Mouse (Mus musculus) embryonic facial prominence, embryonic 11.5 days (tissue): Measurements from ENCODE around the gene Ddx58. TPM values are rescaled to one million over a fixed set of nuclear protein-coding genes. Genes with fewer than 3 reads are reported as not detected.

Source experiments
- ATAC-seq: fragments of 200-750 bp; cut with Nextera tagmentation; replicated peaks from 2 replicates; pipeline ENCODE4 v1.8.0; 2017; ENCODE audit warnings: low read depth; ENCODE audit not compliant: insufficient number of reproducible peaks, low FRiP score, low TSS enrichment
- DNase-seq: peaks from one replicate; pipeline ENCODE4 v3.0.0-alpha.2; 2015; ENCODE audit warnings: low spot score
- H3K27ac ChIP-seq: fragments of 300-500 bp; sonication (generic); replicated peaks from 2 replicates; pipeline ENCODE4 v1.5.1; 2014; ENCODE audit warnings: mild to moderate bottlenecking, low read depth, low read length, control low read depth
- H3K27me3 ChIP-seq: fragments of 300-500 bp; sonication (generic); 2 replicates; pipeline ENCODE4 v1.6.1; 2014; ENCODE audit warnings: mild to moderate bottlenecking, low read length, moderate library complexity, mixed read lengths; ENCODE audit not compliant: control insufficient read depth, insufficient read depth
- H3K36me3 ChIP-seq: fragments of 300-500 bp; sonication (generic); replicated peaks from 2 replicates; pipeline ENCODE4 v1.6.1; 2014; ENCODE audit warnings: low read depth, mild to moderate bottlenecking, low read length, moderate library complexity, mixed read lengths; ENCODE audit not compliant: control insufficient read depth, insufficient read depth
- H3K4me1 ChIP-seq: fragments of 300-500 bp; sonication (generic); 2 replicates; pipeline ENCODE4 v1.6.1; 2014; ENCODE audit warnings: low read length, mixed read lengths; ENCODE audit not compliant: control insufficient read depth, insufficient read depth
- H3K4me2 ChIP-seq: fragments of 300-500 bp; sonication (generic); 2 replicates; pipeline ENCODE4 v1.6.1; 2014; ENCODE audit warnings: low read depth, mild to moderate bottlenecking, control low read depth, low read length, moderate library complexity
- H3K4me3 ChIP-seq: fragments of 300-500 bp; sonication (generic); 2 replicates; pipeline ENCODE4 v1.5.1; 2014; ENCODE audit warnings: low read depth, low read length, control low read depth
- H3K9ac ChIP-seq: fragments of 300-500 bp; sonication (generic); replicated peaks from 2 replicates; pipeline ENCODE4 v1.6.1; 2014; ENCODE audit warnings: mild to moderate bottlenecking, control low read depth, low read length
- H3K9me3 ChIP-seq: fragments of 300-500 bp; sonication (generic); replicated peaks from 2 replicates; pipeline ENCODE4 v1.6.1; 2016; ENCODE audit warnings: mild to moderate bottlenecking, low read length, inconsistent platforms, mixed read lengths; ENCODE audit not compliant: control insufficient read depth
- whole genome bisulfite sequencing: fragments of 180-500 bp; shearing (Covaris S2); extraction: QIAGEN DNeasy Blood & Tissue Kit; methylation state at CpG from one replicate; pipeline ENCODE4 v1.1.7; 2014; 5-methylcytosine and 5-hydroxymethylcytosine counted together
- polyA plus RNA-seq: library from polyadenylated mRNA; unstranded; fragments of >200 nt; fragmentation: Nextera tagmentation; extraction: Ambion mirVana; gene quantifications from 2 replicates; pipeline ENCODE4 v1.2.1, GENCODE M21; 2014

Gene Ddx58
- 4.6 and 4.7 TPM in 2 replicates for polyA plus RNA-seq

- Histone ChIP-seq H3K9me3 (no peaks in the 10 kb centered on the region), H3K27me3 (no peaks in the 10 kb centered on the region), H3K36me3 (no peaks in the 10 kb centered on the region), H3K27ac (no peak within 1 kb of the TSS), H3K4me2 (peak within 1 kb of the TSS; percentile 85), H3K4me1 (no peaks in the 10 kb centered on the region; the same call in 1 of the 2 replicates), H3K4me3 (peak within 1 kb of the TSS; percentile 44), H3K9ac (peak within 1 kb of the TSS; percentile 46)
- peak; percentile 45 for DNase-seq
- ATAC-seq: peak; percentile 49
- WGBS: 2% methylated on average over 34 of the region's 35 CpGs
Observed at GRCm38 (mm10) chr4:40239409-40240271, at the start of gene Ddx58. Ddx58 (minus strand) TSS chr4:40239828.

GRCm38 (mm10) chr4:40289046-40289445 is 49.4 kb upstream of the Ddx58 start:
- no peaks in the 10 kb centered on the region for H3K4me1 ChIP-seq
- no peak for ATAC-seq
- 88% methylated on average over 2 of the region's 2 CpGs for WGBS

GRCm38 (mm10) chr4:40287415-40287814 is 47.8 kb upstream of the Ddx58 start:
- DNase-seq (no peak), ATAC-seq (no peak)
- Histone ChIP-seq H3K36me3 (no peaks in the 10 kb centered on the region), H3K9me3 (no peaks in the 10 kb centered on the region), H3K4me2 (no peak overlapping the region), H3K4me1 (no peaks in the 10 kb centered on the region), H3K4me3 (no peak overlapping the region), H3K27ac (no peak overlapping the region), H3K27me3 (no peaks in the 10 kb centered on the region), H3K9ac (no peak overlapping the region)
- WGBS: 84% methylated on average over 6 of the region's 6 CpGs

More at GRCm38 (mm10) chr4:40289046-40289445, 49.4 kb upstream of the Ddx58 start:
- Histone ChIP-seq H3K9ac (no peak overlapping the region), H3K27me3 (no peaks in the 10 kb centered on the region), H3K4me2 (no peak overlapping the region), H3K9me3 (no peaks in the 10 kb centered on the region), H3K4me3 (no peak overlapping the region), H3K27ac (no peak overlapping the region), H3K36me3 (no peaks in the 10 kb centered on the region)
- DNase-seq: no peak

- Histone ChIP-seq H3K4me2 (no peak overlapping the region), H3K4me3 (no peak overlapping the region), H3K9ac (no peak overlapping the region), H3K27ac (no peak overlapping the region), H3K36me3 (no peaks in the 10 kb centered on the region), H3K27me3 (no peaks in the 10 kb centered on the region), H3K4me1 (no peaks in the 10 kb centered on the region), H3K9me3 (no peaks in the 10 kb centered on the region)
- WGBS: 17% methylated on average over 4 of the region's 4 CpGs
- DNase-seq: peak; percentile 82
- ATAC-seq: no peak
Observed at GRCm38 (mm10) chr4:40285582-40285981, 46.0 kb upstream of the Ddx58 start.

GRCm38 (mm10) chr4:40279276-40279900 is 39.8 kb upstream of the Ddx58 start, which contains the start of gene Ndufb6:
Ndufb6 (minus strand) TSS chr4:40279421.
- ATAC-seq (peak; percentile 95), DNase-seq (peak; percentile 97)
- Histone ChIP-seq H3K36me3 (no peaks in the 10 kb centered on the region), H3K4me2 (peak within 1 kb of the TSS; percentile 84), H3K27ac (peak within 1 kb of the TSS; percentile 56), H3K4me1 (peaks cover 2% of the 10 kb centered on the region; the same call in 1 of the 2 replicates), H3K9me3 (no peaks in the 10 kb centered on the region), H3K4me3 (peak within 1 kb of the TSS; percentile 88), H3K27me3 (no peaks in the 10 kb centered on the region), H3K9ac (peak within 1 kb of the TSS; percentile 87)
- WGBS: under 1% methylated on average over 36 of the region's 36 CpGs

- Histone ChIP-seq H3K4me1 (peaks cover 2% of the 10 kb centered on the region; the same call in 1 of the 2 replicates), H3K36me3 (no peaks in the 10 kb centered on the region), H3K9ac (peak overlapping the region; percentile 87), H3K27me3 (no peaks in the 10 kb centered on the region), H3K4me2 (peak overlapping the region; percentile 84), H3K4me3 (peak overlapping the region; percentile 88), H3K9me3 (no peaks in the 10 kb centered on the region), H3K27ac (peak overlapping the region; percentile 56; the same call in 1 of the 2 replicates)
- peak; percentile 69 for ATAC-seq
- WGBS: 1% methylated on average over 21 of the region's 21 CpGs
- no peak for DNase-seq
Observed at GRCm38 (mm10) chr4:40278880-40279275, 39.2 kb upstream of the Ddx58 start.

- Histone ChIP-seq H3K27me3 (no peaks in the 10 kb centered on the region), H3K27ac (peak within 1 kb of the TSS; percentile 93), H3K9ac (peak within 1 kb of the TSS; percentile 86), H3K4me1 (no peaks in the 10 kb centered on the region), H3K4me3 (peak within 1 kb of the TSS; percentile 74), H3K36me3 (no peaks in the 10 kb centered on the region), H3K9me3 (no peaks in the 10 kb centered on the region), H3K4me2 (peak within 1 kb of the TSS; percentile 52)
- ATAC-seq (peak; percentile 97), DNase-seq (peak; percentile 97)
- WGBS: under 1% methylated on average over 38 of the region's 38 CpGs
Observed at GRCm38 (mm10) chr4:40269430-40270032, 29.9 kb upstream of the Ddx58 start, which contains the start of the genes Smim27 and Topors. Smim27 (plus strand) TSS chr4:40269579. Topors (minus strand) TSS chr4:40269850.
